Mouse (Mus musculus) layer of hippocampus, adult 9-10 months (tissue): Measurements from ENCODE around the gene Ifi35.
"Not testable (repeated sequence)": the region's sequence is repeated elsewhere in the genome, so short reads cannot be mapped to it uniquely, and the experiment has no call there.

Source experiments
- DNase-seq: peaks from one replicate; pipeline ENCODE4 v3.0.0; 2022; ENCODE audit warnings: low spot score

Ifi35 gene

DNA sequence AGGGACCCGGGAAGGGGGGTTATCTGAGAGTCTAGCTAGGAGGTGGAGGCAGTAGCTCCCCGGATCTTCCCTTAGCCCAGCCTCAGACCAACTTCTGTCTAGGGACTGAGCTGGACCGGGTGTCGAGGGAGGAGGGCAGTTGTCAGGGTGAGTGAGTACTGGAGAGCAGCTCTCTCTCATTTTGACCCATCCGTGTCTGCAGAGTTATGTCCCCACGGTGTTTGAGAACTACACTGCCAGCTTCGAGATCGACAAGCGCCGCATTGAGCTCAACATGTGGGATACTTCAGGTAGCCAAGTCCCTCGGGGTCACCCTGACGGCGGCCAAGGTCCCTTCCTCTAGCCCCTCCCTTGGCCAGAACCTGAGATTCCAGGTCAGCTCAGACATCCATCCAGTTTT, 20.5 kb downstream of the Ifi35 start:
- no peak for DNase-seq

DNA sequence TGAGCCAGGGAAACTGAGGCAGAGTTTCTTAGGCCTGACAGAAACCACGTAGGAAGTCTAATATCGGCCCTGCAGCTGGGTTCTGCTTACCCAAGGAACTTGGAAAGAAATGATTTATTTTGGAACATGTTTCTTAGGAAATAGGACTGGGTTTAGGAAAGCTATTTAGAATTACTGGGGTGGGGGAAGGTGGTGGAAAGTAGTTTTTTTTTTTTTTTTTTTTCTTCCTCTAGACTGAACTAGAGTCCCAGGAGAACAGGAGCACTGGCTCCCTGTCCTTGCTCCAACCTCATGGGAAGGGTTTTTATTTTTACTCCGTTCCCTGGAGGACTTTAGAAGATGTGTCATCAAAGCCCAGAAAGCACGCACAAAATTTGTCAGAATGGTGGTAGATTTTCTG, 20.9 kb downstream of the Ifi35 start:
- DNase-seq = no peak

DNA sequence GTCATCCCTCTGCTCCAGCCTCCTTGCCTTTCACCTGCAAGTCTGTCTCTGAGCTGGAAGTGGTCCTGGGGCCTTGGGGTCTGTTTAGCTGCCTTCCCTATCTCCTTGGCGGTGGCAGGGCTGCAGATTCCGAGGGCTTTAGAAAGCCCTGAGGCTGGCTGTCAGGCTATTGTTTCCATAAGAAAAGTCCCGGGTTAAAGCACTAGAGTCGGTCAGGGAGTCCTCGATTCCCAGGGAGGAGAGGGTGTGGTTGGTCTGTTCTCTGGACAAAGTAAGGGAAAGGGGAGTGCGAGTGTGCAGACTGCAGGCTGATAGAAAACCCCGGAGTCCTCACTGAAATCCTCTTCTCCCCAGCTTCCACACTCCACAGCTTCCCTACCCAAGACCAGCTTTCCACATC, 22.0 kb downstream of the Ifi35 start:
- DNase-seq = no peak

DNA sequence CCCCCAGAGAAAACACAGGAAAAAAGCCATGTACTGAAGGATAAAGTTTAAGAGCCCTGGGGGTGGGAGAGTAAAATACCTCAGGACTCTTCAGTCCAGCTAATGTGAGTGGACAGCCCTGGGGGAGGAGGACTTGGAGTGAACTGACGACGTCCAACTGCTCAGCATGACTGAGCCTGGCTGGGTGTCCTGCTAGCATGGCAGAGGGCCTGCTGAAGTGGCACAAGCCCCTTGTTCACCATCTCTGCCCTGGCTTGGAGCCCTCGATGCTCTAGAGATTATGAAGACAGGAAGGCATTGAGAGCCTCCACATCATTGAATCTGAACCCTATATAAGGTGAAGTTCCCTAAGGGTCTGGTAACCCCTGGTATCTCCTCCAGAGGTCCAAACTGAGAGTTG, 23.7 kb downstream of the Ifi35 start:
- DNase-seq = no peak

DNA sequence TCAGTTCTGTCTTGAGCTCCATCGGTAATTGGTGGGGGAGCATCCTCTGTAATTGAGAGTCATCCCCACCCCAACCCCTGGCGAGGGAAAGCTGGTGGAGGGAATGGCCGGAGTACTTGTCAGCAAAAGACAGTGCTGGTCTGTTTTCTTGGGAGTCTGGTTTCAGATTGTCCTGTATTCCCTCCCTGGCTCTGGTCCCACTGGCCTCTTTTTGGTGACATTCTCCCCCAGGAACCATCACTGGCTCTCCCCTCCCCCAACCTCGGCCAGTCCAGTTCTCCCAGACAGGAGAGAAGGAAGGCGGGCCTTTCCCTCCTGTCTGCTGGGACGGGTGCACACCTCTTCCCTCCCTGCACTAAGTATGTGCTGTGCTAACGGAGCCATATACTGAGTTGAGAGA, 24.1 kb downstream of the Ifi35 start:
- DNase-seq = no peak

DNA sequence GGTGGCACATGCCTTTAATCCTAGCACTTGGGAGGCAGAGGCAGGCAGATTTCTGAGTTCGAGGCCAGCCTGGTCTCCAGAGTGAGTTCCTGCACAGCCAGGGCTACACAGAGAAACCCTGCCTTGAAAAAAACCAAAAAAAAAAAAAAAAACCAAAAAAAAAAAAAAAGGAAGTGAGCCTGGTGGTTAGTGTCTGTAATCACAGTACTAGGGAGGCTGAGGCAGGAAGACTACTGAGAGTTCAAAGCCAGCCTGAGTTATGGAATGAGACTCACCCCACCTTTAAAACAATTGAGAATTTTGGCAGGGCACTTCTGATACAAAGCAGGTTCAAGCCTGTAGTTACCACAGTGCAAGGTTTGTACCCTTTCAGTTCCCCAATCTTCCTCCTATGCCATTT, 25.5 kb downstream of the Ifi35 start:
- DNase-seq = not testable (repeated sequence)

DNA sequence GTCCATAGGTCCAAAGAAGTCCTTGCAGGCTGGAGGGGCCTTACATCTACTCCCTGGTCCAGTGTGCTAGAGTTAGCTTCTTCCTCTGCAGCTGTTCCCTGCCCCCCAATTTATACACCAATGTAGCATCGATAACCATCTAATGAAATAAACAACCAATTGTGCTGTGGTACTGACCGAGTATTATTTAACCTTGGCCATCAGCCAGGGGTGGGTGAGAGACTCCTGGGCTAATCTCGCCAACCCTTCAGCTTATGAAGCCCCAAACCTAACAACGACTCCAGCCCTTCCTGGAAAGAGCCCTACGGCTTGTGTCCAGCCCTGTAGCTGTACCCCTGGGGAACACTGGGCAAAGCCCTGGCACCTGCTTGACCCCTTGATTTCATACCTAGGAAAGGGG, 26.1 kb downstream of the Ifi35 start:
- DNase-seq = no peak

DNA sequence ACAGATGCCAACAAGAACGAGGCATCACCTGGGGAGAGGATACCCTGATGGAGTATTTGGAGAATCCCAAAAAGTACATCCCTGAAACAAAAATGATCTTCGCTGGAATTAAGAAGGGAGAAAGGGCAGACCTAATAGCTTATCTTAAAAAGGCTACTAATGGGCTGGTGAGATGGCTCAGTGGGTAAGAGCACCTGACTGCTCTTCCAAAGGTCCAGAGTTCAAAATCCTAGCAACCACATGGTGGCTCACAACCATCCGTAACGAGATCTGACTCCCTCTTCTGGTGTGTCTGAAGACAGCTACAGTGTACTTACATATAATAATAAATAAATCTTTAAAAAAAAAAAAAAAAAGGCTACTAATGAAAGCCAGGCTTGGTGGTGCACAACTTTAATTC, 28.2 kb downstream of the Ifi35 start:
- not testable (repeated sequence) for DNase-seq

DNA sequence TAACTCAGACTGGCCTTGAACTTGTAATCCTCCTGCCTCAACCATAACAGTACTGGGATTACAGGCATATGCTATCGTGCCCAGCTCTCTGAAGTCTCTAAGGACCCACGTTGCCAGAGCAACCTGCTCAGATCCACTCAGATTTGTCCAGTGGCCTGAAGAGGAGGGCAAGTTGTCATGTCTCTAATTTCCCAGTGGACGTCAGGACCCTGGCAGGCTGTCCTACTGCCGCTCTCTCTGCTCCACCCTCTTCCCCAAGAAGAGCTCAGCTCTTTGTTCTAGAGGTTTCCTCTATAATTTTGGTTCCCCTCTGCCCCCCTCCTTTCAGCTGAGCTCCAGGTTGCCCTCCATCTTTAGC, 29.0 kb downstream of the Ifi35 start:
- DNase-seq = no peak

DNA sequence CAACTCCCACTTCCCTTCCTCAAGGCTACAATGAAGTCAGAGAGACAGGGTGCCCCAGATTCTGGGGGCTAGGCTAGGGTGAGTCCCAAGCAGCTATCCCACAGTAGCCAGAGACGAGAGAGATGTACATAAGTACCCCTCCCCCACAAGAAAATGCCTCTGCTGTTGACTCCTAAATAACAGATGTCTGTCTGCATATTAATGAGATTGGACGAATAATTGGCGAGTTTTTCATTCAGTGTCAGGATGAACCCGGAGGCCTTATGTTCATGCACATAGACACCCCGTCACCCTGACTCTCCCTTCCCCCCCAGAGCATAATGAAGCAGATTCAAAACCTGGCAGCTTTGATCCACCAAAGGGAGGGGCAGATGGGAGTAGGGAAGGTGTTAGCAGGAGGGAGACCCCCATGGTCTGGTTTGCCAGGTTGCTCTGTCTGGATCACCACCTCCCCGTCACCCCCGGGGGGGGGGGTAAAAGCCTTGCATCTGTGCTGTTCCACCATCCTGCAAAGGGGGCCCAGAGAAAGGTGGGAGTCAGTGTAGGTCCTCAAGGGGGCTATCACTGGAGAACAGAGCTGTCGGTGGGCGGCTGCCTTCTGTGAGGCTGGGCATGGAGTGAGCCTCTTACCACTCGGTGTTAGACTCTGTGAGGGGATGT, 29.5 kb downstream of the Ifi35 start:
- DNase-seq = no peak

DNA sequence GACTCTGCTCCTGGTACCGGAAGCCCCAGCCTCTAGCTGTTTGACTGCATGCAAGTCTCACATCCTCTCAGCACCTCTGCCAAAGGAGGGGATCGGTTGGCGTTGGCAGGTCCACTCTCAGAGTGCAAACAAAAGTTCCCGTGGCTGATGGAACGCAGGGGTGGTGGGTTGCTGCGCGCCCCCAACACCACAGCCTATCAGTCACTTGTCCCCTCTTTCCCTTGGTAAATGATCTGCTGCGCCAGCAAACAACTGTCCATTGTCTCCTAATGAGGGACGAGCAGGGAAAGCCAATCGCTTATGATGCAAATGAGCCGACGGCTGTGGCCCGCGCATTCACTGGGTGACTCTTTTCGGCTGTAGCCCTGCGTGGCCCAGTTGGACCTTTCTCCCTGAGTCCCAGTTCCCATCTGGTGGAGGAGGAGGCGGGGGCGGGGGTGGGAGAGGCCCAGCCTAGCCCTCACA, 31.0 kb downstream of the Ifi35 start:
- no peak for DNase-seq

DNA sequence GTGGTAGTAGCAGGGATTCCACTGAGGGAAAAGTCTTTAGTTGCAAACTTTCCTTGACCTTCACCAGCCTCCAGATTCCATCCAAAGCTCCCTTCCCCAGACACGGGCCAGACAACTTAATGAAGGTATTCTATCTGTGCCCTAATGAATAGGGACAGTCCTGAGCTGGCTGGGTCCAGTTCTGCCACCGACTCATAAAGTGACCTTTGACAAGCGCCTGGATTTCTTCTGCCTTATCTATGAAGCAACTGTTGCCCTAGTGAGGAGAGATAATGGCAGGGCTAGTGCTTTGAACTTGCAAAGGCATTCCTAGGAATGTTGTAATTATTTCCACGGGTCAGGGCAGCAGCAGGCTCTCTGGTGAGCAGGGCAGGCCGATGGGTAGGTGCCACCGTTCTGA, 32.7 kb downstream of the Ifi35 start:
- DNase-seq = no peak

DNA sequence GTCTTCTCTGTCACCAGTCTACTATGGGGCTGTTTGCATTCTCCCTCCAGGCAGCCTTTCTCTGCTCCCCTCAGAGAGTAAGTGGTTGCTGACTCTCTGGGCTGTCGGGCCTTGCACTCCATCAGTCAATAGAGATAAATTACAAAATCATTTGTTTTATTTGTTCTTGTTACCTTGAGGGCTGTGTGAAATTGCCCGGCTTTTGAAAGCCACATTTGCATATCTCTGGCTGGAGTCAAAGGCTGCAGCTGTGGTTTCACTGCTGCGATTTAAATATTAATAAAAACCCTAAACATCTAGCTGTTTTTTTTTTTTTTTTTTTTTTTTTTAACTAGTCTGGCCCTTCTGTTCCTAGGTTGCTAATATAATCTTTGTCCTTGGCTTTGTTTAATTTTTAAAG, 35.6 kb downstream of the Ifi35 start:
- DNase-seq = no peak

DNA sequence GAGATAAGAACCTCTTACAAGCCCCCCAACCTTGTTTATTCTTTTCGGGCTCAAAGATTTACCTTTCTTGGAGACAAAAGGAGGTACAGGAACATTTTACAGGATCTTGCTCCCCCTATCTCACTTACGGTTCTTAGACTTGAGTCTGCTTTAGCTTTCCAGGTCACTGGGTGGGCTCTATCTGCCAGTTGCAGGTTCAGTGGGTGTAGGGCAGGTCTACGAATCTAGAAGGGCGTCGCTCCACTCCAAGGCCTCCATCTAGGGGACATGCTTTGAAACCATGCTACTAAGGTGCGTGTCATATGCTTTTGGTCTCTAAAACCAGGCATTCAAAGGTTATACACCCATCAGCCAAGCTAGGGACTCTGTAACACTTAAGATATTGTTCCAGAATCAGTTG, 36.0 kb downstream of the Ifi35 start:
- no peak for DNase-seq

DNA sequence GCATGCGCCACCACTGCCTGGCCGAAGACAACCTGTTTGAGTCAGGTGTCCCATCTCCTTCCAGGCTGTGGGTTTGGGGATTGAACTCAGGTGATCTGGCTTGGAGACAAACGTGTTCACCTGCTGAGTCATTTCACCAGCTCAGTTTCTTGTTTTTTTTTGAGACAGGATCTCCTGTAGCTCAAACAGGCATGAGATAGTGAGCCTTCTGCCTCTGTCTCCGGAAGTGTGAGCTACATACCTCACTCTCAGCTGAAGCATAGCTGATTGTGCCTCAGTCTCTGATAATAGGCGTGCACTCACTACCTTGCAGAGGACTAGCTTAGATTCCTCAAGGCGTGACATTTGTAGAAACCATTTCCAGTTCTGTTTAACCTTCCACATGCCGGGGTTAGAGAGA, 36.6 kb downstream of the Ifi35 start:
- no peak for DNase-seq

DNA sequence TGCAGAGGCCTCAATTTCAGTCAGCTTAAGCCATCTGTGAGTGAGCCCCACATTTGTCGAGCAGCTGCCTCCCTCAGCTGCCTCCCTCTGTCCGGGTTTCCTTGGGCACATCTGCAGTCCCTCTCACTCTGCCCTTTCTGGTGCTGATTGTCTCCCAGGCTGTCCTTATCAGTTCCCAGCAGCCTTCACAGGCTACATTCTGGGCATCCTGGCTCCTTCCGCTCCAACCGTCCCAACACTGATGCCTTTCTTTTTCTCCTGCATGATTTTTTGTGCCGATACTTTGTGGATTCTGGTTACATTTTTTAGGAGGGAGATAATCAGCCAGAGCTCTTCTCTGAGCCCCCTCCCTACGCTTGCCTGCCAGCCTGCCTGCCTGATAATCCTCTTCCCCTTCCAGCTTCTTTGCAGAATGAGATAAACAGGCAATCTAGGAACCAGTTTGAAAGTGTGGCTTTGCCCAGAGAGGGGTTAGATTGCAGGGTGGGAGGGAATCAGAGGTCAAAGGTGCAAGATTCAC, 37.4 kb downstream of the Ifi35 start:
- DNase-seq = no peak

DNA sequence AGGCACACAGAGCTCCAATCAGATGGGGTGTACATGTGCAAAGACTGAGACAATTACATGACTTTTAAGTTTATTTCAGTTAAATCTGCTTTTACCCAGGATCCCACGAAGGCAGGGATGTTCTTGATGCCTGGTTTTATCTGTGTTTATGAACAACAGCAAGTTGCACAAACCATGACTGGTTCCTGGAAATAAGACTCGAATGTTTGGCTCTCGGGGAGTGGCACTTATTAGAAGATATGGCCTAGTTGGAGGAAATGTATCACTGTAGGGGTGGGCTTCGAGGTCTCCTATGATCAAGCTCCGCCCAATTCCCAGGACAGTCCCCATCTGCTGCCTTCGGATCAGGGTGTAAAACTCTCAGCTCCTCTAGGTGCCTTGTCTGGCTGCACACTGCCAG, 37.9 kb downstream of the Ifi35 start:
- DNase-seq = no peak

DNA sequence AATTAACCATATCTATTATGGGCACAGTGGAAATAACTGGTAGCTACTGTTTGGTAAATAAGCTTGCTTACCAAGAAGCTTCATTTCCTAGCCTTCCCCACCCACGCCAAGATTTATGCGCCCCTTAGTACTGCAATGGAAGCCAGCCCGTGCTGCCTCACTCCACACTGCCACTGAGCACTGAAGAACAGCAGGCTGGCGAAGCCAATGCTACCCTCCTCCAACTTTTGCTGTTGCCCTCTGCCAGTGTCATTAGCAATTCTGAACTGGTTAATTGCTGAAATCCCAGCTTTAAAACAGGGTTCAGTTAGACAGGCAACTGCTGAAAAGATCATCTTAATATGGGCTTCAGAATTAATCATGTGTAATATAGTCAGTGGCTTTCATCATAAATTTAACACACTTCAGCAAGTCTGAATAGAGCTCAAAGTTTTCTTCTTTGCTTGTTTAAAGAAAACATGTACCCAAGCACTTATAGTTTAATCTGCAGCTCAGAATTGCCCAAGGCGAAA, 58.1 kb downstream of the Ifi35 start:
- DNase-seq = no peak

DNA sequence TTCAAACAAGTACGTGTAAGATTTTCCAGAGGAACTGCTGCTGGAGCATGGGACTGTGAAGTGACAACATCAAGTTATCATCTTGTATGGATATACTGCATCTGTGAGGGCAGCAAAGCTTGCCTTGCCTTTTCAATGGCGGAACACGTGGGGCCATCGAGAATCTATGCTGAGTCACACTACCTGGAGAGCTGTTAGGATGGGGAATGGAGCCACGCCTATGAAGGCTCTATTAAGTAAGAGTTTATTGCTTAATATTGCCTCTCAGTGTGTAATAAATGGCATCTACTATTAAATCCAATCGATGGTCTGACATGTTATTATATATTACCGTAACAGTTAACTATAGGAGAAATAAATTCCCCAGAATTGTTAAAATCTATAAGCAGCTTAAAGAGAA, 58.9 kb downstream of the Ifi35 start:
- no peak for DNase-seq
